In genomic region chr2:74388078-74388477, GRCm38 (mm10) we compare ENCODE assay signal across 25 mouse cellular contexts.
A peak's percentile ranks its signal among the peaks of the same experiment; 100 is the strongest.
DNase-seq lines count a peak whose midpoint lies in the region; ATAC-seq and TF ChIP-seq lines count a peak whose summit lies in the region.
"Had no signal": no experiment of that assay in that cellular context is flagged by ENCODE, and none has a peak within 500 bp of the region (broad histone marks: within the 10 kb centered on the region; RNA-seq: fewer than 3 reads in every experiment).

No protein-coding gene starts in this region.

- ATAC-seq in frontal cortex, adult (ENCODE audit: low TSS enrichment): peak; percentile 94
- ATAC-seq: CD4-positive, CD25-positive, alpha-beta regulatory T cell, adult 4 months; forebrain, embryonic 16.5 days; hindbrain, embryonic 16.5 days; inflammation-experienced regulatory T-cells, adult 6 months had no signal

- H3K9me3 ChIP-seq in embryonic facial prominence, embryonic 10.5 days: no peaks in the 10 kb centered on the region
- H3K9me3 ChIP-seq: embryonic facial prominence, embryonic 13.5 days; forebrain, embryonic 12.5 days; G1E; heart, embryonic 10.5 days; hindbrain, embryonic 12.5 days had no signal

- H3K4me3 ChIP-seq in left cerebral cortex, adult 2 months: no peak overlapping the region
- H3K4me3 ChIP-seq in gastrocnemius, adult 2 months: no peak overlapping the region
- H3K4me3 ChIP-seq in embryonic facial prominence, embryonic 10.5 days: no peak overlapping the region
- H3K4me3 ChIP-seq: embryonic facial prominence, embryonic 13.5 days; forebrain, embryonic 12.5 days; heart, embryonic 10.5 days; hindbrain, embryonic 12.5 days had no signal

- no peaks in the 10 kb centered on the region for H3K4me1 ChIP-seq in embryonic facial prominence, embryonic 10.5 days
- H3K4me1 ChIP-seq: embryonic facial prominence, embryonic 13.5 days; forebrain, embryonic 12.5 days; heart, embryonic 10.5 days; hindbrain, embryonic 12.5 days had no signal

- peak overlapping the region; percentile 44; the same call in 1 of the 2 replicates for H3K27ac ChIP-seq in left cerebral cortex, adult 2 months
- no peak overlapping the region for H3K27ac ChIP-seq in gastrocnemius, adult 2 months
- H3K27ac ChIP-seq in embryonic facial prominence, embryonic 10.5 days (replicated peaks): no peak overlapping the region
- H3K27ac ChIP-seq: embryonic facial prominence, embryonic 13.5 days; forebrain, embryonic 12.5 days; heart, embryonic 10.5 days; hindbrain, embryonic 12.5 days had no signal

- WGBS in embryonic facial prominence, embryonic 10.5 days: 91% methylated on average over 5 of the region's 5 CpGs

- intact Hi-C loops in left cerebral cortex, postnatal 4 days (cut with DNase I): no loop called here
- intact Hi-C loops in left cerebral cortex, adult 2 months (cut with DNase I): loop anchor here (1.0 to 10.0 kb wide), 3 partner anchors 37 to 253 kb away; no protein-coding TSS in a partner anchor
- intact Hi-C loops in gastrocnemius, adult 2 months (cut with DNase I): no loop called here

- no peaks in the 10 kb centered on the region for H3K27me3 ChIP-seq in embryonic facial prominence, embryonic 10.5 days (replicated peaks; ENCODE audit: low read depth, poor library complexity, severe bottlenecking)
- H3K27me3 ChIP-seq: embryonic facial prominence, embryonic 13.5 days; forebrain, embryonic 12.5 days; hindbrain, embryonic 12.5 days had no signal

- no peaks in the 10 kb centered on the region for H3K36me3 ChIP-seq in embryonic facial prominence, embryonic 10.5 days (replicated peaks)
- H3K36me3 ChIP-seq: embryonic facial prominence, embryonic 13.5 days; forebrain, embryonic 12.5 days; G1E; heart, embryonic 10.5 days; hindbrain, embryonic 12.5 days had no signal

- no peak for TF ChIP-seq CTCF in left cerebral cortex, adult 2 months (IDR thresholded peaks at IDR 0.05)
- TF ChIP-seq CTCF in gastrocnemius, adult 2 months (IDR thresholded peaks at IDR 0.05): no peak

- DNase-seq in frontal cortex, postnatal 25 days (ENCODE audit: low spot score in 2 of 2): no peak
- DNase-seq in left cerebral cortex, adult 18-20 months (ENCODE audit: low spot score in 2 of 2): peak; percentile 18 to 51
- DNase-seq in left cerebral cortex, postnatal 4 days: no peak
- no peak for DNase-seq in left cerebral cortex, adult 2 months (ENCODE audit: extremely low spot score in 1 of 2, low spot score in 2 of 2)
- no peak for DNase-seq in gastrocnemius, adult 2 months
- no peak for DNase-seq in embryonic facial prominence, embryonic 10.5 days (ENCODE audit: low spot score)
- DNase-seq: adrenal gland, adult 8-10 months; adrenal gland, postnatal 36 days; B cell, adult 2 months; cerebellum, adult 11 months; cerebellum, adult 9-10 months; cerebellum, postnatal 25 days; gastrocnemius, postnatal 25 days; heart, postnatal 10 days; heart, postnatal 4 days had no signal

Comparison
In these comparisons a context has a peak if more than half of its experiments do, and no peak if none do; other contexts are left out.
1. DNase-seq: peak in left cerebral cortex, adult 18-20 months (2 of 2); none in frontal cortex, postnatal 25 days (0 of 2), left cerebral cortex, postnatal 4 days (single experiment), left cerebral cortex, adult 2 months (0 of 2), gastrocnemius, adult 2 months (single experiment) and embryonic facial prominence, embryonic 10.5 days (single experiment).